Mouse (Mus musculus): ENCODE data around the gene B3gnt2.

The B3gnt2 gene

DNA sequence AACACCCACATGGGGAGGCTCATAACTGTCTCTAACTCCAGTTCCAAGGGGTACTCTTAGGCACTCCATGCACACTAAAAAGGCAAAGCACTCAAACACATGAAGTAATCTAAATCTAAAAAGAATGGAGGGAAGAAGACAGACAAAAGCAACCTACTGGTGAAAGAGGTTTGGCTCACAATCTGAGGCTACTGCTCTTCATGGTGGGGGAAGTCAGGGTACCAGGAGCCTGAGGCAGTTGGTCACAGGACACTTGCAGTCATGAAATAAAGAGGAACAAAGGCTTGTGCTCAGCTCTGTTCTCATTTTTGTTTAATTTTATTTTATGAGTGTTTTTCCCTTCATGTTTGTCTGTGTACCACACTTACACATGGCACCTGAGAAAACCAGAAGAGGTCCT lies 45.6 kb downstream of the B3gnt2 start:
- no peak for DNase-seq (ENCODE audit: low spot score)

DNA sequence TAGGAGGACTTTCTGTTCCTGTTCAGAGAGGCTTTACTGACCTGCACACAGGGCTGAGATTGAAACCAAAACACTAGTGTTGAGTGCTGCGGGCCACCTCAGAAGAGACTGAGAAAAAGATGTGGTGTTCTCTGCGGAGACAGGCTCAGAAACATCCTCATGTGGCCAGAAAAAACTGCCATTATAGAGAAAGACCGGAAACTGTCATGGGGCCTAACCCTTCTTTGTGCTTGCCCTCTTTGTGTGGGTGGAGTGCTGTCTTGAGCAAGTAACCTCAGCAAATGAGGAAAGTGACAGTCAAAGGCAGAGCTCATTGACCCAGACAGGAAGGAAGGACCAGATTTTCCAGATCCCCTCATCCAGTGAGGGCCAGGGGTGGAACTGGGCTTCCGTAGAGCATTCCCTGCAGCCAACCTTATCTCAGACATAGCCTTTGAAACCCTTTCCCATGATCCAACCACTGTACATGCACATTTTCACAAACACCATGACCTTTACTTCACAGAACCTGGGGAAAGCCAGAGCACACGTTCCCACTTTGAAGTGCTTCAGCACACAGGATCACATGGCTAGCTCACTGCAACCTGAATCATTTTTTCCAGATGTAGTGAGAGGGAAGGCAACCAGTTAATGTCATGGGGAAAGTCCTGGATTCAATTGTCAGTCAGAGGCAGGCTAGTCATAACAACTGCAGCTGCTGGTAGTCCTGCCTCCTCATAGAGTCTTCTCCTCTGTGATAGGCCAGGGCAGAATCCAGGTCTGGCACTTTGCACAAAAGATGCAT lies 46.6 kb downstream of the B3gnt2 start:
- no peak for DNase-seq (ENCODE audit: low spot score)

DNA sequence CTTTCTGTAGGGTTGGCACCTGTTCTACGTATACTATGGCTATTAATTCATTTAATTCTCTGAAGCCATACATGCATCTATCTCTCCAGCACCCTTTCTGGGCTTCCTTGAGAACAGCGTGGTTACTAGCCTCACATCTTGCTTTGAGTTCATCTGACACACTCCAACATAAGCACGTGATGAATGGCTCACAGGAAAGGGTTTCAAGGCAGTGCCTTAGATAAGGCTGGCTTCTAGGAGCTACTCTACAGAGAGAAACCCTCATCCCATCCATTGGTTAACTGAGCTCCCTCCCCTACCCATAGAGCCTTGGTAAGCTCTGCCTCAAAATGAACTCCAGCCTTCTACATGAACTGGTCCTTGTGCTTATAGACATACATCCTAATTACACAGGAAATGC lies 47.3 kb downstream of the B3gnt2 start:
- DNase-seq (ENCODE audit: low spot score), result no peak

DNA sequence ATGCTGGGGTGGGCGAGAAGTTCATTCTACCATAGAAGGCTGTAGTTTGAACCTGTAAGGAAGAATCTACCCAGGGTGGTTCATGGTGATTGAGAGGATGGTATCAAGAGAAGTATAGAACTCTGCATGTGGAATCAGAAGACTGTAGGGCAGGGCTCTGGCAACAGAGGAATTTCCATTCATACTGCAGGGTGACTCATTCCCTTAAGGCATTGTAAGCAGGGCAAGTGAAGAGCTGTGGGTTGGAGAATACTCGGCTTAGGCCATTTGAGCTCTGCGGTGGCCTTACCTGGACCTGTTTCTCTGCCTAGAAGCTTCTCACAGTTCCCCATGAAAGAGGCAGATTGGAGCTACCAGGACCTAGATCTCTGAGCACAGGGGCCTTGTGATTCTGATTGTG lies 49.3 kb downstream of the B3gnt2 start:
- DNase-seq (ENCODE audit: low spot score), result no peak

DNA sequence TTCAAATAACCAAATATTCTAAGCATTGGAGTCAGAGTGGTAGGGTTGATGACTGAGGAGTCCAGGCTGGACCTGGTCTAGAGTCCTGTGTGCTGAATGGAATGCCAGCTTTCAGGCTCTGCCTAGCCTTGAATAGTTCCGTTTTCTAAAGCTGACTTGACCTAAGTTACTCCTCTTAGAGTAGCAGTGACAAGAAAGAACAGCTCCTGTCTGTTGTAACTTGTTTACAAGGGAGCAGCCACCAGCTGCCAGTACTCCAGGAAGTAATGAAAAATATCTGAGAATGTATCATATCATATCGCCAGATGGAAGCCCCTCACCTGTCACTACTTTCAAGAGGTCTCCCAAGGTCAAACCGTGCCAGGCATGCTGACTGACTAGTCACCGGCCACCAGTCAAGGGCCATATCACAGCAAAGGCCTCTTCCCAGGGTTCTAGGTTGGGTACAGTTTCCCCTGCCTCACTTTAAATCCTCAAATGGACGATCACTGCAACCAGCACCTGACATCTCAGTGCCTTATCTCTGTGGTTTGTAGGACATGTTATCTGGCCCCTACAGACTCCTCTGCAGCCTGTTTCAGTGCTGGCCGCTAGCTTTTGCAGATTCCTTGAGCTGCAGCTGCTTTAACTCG lies 51.2 kb downstream of the B3gnt2 start:
- no peak for DNase-seq (ENCODE audit: low spot score)

DNA sequence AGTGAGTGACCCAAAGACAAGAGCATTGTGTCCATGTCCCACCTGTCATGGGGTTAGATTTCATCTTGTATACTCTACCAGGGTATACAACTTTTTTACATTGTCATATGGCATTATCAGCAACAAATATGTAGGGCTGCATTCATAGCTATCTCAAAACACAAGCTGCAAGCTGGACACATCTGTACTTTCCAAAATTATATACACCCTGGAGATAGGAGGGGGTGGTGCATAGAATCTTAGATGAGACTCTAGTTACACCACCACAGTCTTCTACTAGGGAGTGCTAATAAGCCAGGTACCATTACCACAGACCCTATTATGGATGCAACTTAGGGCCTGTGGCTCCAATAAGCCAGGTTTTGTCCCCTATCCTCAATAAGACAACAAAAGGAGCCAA lies 52.7 kb downstream of the B3gnt2 start:
- DNase-seq (ENCODE audit: low spot score), result no peak

DNA sequence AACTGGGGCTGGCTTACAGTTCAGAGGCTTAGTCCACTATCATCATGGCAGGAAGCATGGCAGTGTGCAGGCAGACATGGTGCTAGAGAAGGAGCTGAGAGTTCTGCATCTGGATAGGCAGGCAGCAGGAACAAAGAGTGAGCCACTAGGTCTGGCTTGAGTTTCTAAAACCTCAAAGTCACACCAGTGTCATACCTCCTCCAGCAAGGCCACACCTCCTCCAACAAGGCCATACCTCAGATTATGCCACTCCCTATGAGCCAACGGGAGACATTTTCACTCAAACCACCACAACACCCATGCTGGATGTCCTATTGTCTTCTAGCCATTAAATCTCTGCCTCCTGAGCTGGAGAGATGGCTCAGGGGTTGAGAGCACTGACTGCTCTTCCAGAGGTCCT lies 55.6 kb downstream of the B3gnt2 start:
- DNase-seq (ENCODE audit: low spot score), result no peak

DNA sequence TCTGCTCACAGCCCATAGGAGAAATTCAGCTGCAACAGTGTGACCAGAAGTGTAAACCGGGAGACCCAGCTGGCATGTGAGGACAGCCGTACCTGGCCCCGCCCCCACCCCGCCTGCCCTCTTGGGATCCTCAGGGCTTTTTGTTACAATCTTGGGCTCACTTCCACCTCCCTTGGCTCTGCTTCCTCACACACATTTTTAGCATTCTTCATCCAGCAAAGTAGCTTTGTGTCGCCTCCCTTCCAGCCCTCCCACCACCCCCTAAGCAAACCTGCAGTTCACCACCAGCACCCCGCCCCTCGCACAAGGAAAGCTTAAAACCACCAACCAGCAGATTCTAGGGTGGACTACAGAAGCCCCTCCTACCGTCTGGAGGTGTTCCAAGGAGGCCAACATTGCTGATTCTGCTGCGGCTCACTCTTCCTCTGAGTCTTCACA lies 60.8 kb downstream of the B3gnt2 start:
- no peak for DNase-seq (ENCODE audit: low spot score)

DNA sequence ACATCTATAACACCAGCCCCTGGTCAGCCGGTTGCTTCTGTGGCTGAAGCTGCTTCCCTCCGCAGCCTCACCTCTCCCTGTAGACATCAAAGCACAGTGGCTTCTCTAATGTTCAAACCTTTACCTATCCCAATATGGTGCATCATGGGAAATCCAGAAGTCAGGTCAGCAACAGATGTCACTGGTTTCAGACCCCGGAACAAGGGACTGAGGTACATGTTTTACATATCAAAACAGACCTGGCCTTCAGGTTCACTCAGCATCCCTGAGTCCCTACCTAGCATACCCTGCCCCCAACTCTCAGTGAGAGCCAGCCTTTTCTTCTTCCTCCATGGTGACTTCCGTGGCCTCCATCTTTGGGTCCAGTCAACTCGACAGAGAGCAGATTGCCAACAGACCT lies 61.8 kb downstream of the B3gnt2 start:
- DNase-seq (ENCODE audit: low spot score), result no peak

DNA sequence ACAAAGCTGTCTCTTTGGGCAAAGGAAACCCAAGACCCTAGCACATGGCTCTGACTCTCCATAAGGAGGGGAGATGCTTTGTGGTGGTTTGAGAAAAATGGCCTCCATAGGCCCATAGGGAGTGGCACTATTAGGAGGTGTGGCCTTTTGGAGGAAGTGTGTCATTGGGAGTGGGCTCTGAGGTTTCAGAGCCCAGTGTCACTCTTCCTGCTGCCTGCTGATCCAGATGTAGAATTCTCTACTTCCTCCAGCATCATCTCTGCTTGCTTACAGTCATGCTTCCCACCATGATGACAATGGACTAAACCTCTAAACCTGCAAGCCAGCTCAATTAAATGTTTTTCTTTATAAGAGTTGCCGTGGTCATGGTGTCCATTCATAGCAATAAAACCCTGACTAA lies 66.0 kb downstream of the B3gnt2 start:
- no peak for DNase-seq (ENCODE audit: low spot score)

DNA sequence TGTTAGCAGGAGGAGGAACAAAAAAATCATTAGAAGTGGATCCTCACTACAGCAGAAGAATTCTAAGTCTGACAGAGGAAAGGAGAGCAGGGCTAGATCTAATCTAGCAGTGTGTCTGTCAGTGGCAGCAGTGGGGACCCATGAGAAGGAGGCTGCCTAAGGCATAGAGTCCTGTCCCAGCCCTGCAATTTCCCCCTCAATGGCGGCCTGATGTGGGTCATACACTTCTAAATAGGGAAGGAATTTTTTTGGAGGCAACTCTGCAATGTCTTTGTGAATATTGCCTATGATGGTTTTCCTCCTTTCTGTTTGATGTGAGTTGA lies 66.9 kb downstream of the B3gnt2 start:
- no peak for DNase-seq (ENCODE audit: low spot score)

DNA sequence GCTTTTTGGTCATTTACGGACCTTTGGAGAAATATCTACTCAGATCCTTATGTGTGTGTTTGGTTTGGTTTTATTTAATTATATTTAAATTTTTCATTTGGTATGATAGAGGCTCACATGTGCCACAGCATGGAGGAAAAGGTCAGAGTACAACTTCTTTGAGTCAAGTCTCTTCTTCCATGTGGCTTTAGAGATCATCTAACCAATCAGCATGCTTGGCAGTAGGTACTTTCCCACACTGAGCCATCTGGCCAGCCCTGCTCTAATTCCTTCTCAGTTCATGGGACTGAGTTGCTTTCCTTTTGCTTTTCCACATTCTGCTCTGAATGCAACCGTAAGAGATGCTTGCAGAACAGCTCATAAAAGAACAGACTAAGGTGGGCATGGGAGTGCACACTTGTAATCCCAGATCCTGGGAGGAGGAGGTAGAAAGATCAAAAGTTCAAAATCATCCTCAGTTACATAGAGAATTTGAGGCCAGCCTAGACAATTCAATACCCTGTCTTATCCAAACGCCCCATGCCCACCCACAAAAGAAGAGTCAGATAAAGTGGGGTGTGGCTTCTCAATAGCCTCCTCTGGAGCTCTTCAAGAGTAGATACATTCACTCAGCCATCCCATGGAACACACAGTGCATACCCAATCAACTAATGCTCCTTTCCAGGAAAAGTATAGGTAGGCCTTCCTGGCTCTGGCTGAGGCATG lies 67.4 kb downstream of the B3gnt2 start:
- DNase-seq (ENCODE audit: low spot score), result no peak

DNA sequence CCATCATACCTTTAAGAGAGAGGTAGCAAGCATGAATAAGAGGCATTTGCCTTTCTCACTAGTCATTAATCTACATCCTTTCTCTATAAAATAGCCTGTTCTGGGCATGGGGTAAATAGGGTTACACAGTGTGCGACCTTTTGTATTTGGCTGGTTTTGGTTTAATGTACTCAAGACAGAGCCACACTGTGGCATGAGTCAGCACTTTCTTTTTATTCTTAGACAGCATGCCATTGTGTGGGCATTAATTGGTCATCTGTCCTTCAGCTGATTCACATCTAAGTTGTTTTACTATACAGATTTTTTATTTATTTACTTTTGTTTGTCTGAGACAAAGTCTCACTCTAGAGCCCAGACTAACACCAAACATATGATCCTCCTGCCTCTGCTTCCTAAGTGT lies 68.6 kb downstream of the B3gnt2 start:
- no peak for DNase-seq (ENCODE audit: low spot score)

DNA sequence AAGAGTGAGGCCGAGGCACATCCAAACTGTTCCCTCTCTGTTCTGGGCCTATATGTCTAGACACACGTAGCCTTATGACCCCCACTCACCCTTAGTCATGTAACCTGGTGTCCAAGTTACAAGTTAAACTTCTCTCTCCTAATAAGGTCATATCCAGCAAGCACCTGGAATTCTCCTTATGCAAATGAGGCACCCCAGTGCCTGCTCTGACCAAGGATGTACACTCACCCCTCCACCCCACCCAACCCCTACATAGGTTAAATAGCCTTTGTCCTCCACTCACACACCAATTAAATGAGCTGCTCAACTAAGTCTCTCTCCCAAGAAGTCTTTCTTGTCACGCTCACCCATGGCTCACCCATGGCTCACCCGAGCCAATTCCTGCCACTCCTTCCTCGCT lies 69.0 kb downstream of the B3gnt2 start:
- DNase-seq (ENCODE audit: low spot score), result no peak

DNA sequence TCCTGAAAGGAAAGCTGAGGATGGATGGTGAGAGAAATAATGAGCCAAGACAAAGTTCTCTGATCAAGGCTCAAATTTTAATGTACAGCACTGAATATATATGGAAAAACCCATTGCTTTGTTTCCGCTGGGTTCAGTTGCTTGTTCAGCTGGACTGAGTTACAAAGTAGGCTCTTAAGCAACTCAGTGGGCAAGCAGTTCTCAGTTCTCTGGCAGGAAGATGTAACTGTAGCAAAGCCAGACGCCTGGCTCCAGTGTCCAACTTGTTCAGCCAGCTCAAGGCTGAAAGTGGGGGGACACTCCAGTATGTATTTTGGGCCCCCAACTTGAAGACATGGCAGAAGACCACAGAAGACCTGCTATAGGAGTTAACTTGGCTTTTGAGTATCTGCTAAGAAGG lies 72.9 kb downstream of the B3gnt2 start:
- no peak for DNase-seq (ENCODE audit: low spot score)

DNA sequence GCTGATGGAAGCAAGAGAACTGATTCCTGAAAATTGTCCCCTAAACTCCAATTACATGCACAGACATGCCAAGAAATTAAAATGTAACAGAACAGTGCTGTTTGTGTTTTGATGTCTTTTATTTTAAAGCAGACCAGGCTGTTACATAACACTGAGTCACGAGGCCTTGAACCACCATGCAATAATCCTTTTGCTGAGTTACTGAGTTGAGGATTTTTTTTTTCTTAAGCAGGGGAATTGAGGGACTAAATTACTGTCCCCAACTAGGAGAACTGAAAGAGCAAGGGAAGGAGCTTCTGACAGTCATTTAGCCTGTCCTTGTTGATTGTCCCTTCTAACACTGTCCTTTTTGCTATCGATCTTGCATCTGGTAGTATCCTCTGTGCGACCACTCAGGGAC lies 76.3 kb downstream of the B3gnt2 start:
- DNase-seq (ENCODE audit: low spot score), result no peak

DNA sequence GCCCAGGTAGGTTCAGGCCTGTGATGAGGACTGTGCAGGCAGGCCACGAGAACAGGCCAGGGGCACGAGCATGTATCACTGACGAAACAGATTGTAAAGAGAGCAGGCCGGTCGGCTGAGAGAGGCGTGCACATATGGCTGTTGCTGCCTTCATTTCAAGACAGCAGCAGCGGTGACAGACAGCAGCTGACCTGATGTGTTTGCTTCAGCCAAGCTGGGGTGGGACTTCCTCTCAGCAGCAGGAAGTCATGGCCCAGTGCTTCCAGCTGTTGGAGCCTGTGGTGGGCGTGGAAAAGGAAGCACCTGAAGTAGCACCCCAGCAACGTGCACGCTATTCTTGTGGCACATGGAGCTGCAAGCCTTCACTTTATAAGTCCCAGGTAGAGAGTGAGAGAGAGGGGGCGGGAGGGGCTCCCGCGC lies 78.0 kb downstream of the B3gnt2 start:
- DNase-seq (ENCODE audit: low spot score), result no peak

DNA sequence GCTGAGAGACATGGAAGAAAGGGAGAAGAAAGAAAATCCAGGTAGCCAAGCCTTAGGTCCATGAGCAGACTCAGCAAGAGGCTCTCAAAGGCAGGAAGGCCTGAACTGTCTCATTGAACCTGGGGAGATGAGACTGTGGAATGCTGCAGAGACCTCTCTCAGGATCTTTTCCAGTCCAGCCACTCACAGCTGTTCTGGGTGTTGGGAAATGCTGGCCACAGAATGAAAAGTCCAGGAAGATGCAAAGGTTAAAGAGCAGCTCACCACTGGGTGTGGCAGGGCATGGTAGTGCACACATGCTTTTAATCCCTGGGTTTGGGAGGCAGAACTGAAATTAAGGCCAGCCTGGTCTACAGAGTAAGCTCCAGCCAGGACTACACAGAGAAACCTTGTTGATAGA lies 79.6 kb downstream of the B3gnt2 start:
- no peak for DNase-seq (ENCODE audit: low spot score)

DNA sequence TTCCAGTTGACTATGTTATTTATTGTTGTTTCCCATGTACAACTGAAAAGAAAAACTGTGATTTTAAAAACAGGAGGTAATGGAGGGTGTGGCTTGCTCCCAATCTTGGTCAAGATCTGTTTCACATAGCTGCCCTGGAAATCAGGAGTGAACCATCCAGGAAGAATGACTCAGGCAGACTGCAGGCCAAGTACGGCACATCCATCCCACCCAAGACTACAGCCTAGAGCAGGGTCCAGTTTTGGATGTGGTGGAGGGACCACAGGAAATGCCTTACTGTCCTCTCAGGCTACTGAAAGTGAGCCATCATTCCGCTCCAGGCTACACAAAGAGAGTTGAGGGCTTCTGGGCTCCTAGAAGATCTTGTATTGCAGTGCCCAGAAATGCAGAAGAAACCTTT lies 80.0 kb downstream of the B3gnt2 start:
- DNase-seq (ENCODE audit: low spot score), result no peak

DNA sequence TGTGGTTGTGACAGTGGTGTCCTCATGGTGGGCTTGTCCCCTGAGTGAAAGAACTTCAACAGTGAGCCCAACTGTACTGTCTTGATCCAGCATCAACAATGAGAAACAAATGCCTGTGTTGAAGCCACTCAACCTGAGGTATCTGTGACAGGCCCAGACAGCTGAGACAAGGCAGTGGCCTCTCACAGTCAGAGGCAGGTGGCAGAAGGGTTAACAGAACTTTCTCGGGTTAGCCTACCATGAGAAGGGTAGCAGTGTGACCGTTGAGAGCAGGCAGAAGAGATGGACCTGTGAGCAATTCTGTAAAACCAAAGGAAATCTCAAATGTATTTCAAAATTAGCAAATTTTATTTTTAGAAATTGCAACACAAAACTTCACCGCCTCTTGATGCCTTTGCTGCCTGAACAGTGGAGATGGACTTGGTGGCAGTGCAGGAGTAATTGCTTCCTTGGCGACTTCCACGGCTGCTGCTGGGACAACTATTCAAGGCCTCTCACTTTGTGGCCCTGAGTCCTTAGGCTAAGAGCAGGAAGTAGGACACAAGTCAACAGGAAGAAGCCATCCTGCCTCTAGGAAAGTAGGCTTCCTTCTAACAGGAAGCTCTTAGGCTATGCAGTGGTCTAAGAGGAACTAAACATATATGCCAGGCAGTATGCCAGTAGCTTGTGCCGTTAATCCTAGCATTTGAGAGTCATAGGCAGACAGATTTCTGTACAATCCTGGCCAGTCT lies 80.8 kb downstream of the B3gnt2 start:
- DNase-seq (ENCODE audit: low spot score), result no peak

DNA sequence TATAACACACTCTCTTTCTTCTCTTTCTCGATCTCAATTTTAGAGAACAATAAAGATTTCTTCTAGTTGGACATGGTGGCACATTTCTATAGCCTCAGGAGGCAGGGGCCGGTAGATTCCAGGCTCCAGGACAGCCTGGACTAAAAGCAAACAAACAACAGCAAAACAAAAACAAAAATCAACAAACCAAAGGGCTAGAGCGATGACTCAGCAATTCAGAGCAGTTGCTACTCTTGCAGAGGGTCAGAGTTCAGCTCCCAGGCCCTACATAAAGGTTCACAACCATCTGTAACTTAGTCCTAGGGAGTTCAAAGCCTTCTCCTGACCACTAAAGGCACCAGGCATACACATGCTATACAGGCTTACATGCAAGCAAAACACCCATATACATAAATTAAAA lies 82.2 kb downstream of the B3gnt2 start:
- no peak for DNase-seq (ENCODE audit: low spot score)

DNA sequence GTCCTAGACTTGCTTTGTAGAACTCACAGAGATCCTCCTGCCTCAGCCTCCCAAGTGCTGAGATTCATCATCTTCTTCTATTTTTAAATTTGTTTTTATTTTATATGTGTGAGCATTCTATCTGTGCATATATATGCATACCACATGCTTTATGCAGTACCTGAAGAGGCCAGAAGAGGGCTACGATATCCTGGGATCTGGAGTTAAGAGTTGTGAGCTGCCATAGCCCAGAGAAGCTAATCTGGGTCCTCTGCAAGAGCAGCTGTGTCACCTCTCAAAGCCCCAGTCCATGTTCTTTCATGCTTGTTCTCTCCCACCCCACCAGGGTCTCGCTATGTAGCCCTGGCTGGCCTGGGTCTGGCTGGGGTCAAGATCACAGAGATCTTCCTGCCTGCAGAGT lies 83.2 kb downstream of the B3gnt2 start:
- no peak for DNase-seq (ENCODE audit: low spot score)

DNA sequence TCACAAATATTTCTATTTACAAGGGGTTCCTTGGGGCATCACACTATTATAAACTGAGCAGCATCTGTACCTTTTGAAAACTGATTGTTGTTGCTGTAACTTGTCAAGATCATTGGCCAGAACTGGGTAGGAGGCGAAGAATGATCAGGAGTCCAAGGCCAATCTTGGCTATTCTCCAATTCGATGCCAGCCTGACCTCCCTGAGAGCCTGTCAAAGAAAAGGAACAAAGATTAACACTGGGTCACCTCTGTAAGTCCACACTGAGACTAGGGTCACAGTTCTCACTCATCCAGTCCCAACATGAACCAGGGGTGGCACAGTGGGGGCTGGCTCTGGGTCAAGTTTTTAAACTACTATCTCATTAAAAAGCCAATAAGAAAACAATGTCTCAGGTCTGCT lies 85.9 kb downstream of the B3gnt2 start:
- DNase-seq (ENCODE audit: low spot score), result no peak

Measured in urinary bladder, postnatal 25 days (tissue).